Mouse (Mus musculus) intestine, embryonic 16.5 days (tissue): ENCODE measurements around the gene Fbxw2. TPM values are rescaled to one million over a fixed set of nuclear protein-coding genes. Genes with fewer than 3 reads are reported as not detected.
"Not testable (repeated sequence)": the region's sequence is repeated elsewhere in the genome, so short reads cannot be mapped to it uniquely, and the experiment has no call there.

Experiments
- ATAC-seq: fragments of 200-750 bp; cut with Nextera tagmentation; 2 replicates; pipeline ENCODE4 v1.8.0; 2017; ENCODE audit warnings: moderate TSS enrichment, moderate library complexity
- H3K27ac ChIP-seq: fragments of 300-500 bp; sonication (generic); 2 replicates; pipeline ENCODE4 v1.5.1; 2014; ENCODE audit warnings: mild to moderate bottlenecking, low read length
- H3K27me3 ChIP-seq: fragments of 300-500 bp; sonication (generic); replicated peaks from 2 replicates; pipeline ENCODE4 v1.6.1; 2014; ENCODE audit warnings: low read length, control low read depth, mixed read lengths; ENCODE audit not compliant: control insufficient read depth, insufficient read depth
- H3K36me3 ChIP-seq: fragments of 300-500 bp; sonication (generic); 2 replicates; pipeline ENCODE4 v1.6.1; 2014; ENCODE audit warnings: low read length, control low read depth; ENCODE audit not compliant: control insufficient read depth, insufficient read depth
- H3K4me1 ChIP-seq: fragments of 300-500 bp; sonication (generic); 2 replicates; pipeline ENCODE4 v1.6.1; 2014; ENCODE audit warnings: low read length, control low read depth, mixed read lengths; ENCODE audit not compliant: control insufficient read depth, insufficient read depth
- H3K4me2 ChIP-seq: fragments of 300-500 bp; sonication (generic); 2 replicates; pipeline ENCODE4 v1.6.1; 2014; ENCODE audit warnings: low read depth, low read length, control low read depth
- H3K4me3 ChIP-seq: fragments of 300-500 bp; sonication (generic); 2 replicates; pipeline ENCODE4 v1.5.1; 2014; ENCODE audit warnings: mild to moderate bottlenecking, low read length
- H3K9ac ChIP-seq: fragments of 300-500 bp; sonication (generic); 2 replicates; pipeline ENCODE4 v1.6.1; 2014; ENCODE audit warnings: low read depth, low read length
- H3K9me3 ChIP-seq: fragments of 300-500 bp; sonication (generic); 2 replicates; pipeline ENCODE4 v1.6.1; 2016; ENCODE audit warnings: low read length, control low read depth; ENCODE audit not compliant: control insufficient read depth
- WGBS: fragments of 180-500 bp; shearing (Covaris S2); extraction: QIAGEN DNeasy Blood & Tissue Kit; methylation state at CpG from one replicate; pipeline ENCODE4 v1.1.7; 2014; 5-methylcytosine and 5-hydroxymethylcytosine counted together
- polyA plus RNA-seq: library from polyadenylated mRNA; unstranded; fragments of >200 nt; fragmentation: Nextera tagmentation; extraction: Ambion mirVana; gene quantifications from 2 replicates; pipeline ENCODE4 v1.2.1, GENCODE M21; 2015

The Fbxw2 gene
- polyA plus RNA-seq, 1 experiment from 2014 or later: 61.2 TPM

- H3K9me3 ChIP-seq, H3K27ac ChIP-seq, H3K4me2 ChIP-seq, H3K4me3 ChIP-seq, H3K4me1 ChIP-seq, ATAC-seq, H3K36me3 ChIP-seq, H3K27me3 ChIP-seq, H3K9ac ChIP-seq: not testable (repeated sequence)
- 83% methylated on average over 2 of the region's 2 CpGs for WGBS
Observed at GRCm38 (mm10) chr2:34792543-34792942, 33.6 kb downstream of the Fbxw2 start.

GRCm38 (mm10) chr2:34790282-34790681 is 35.8 kb downstream of the Fbxw2 start:
- H3K36me3 ChIP-seq: peaks cover 6% of the 10 kb centered on the region
- no peaks in the 10 kb centered on the region for H3K27me3 ChIP-seq
- no peaks in the 10 kb centered on the region for H3K4me1 ChIP-seq
- H3K4me2 ChIP-seq: no peak overlapping the region
- 92% methylated on average over 8 of the region's 8 CpGs for WGBS
- no peak overlapping the region for H3K4me3 ChIP-seq
- no peak for ATAC-seq
- H3K27ac ChIP-seq: no peak overlapping the region
- H3K9ac ChIP-seq: no peak overlapping the region
- no peaks in the 10 kb centered on the region for H3K9me3 ChIP-seq

- no peaks in the 10 kb centered on the region for H3K9me3 ChIP-seq
- 91% methylated on average over 2 of the region's 2 CpGs for WGBS
- no peak overlapping the region for H3K4me3 ChIP-seq
- peaks cover 11% of the 10 kb centered on the region for H3K36me3 ChIP-seq
- no peak overlapping the region for H3K27ac ChIP-seq
- no peaks in the 10 kb centered on the region for H3K27me3 ChIP-seq
- no peak overlapping the region for H3K4me2 ChIP-seq
- no peaks in the 10 kb centered on the region for H3K4me1 ChIP-seq
- no peak overlapping the region for H3K9ac ChIP-seq
- no peak for ATAC-seq
Observed at GRCm38 (mm10) chr2:34784085-34784484, 42.0 kb downstream of the Fbxw2 start.

GRCm38 (mm10) chr2:34783064-34784020 is 42.8 kb downstream of the Fbxw2 start:
- peak; percentile 87 for ATAC-seq
- H3K36me3 ChIP-seq: peaks cover 11% of the 10 kb centered on the region
- H3K4me3 ChIP-seq: no peak overlapping the region
- H3K4me1 ChIP-seq: no peaks in the 10 kb centered on the region
- WGBS: 83% methylated on average over 14 of the region's 14 CpGs
- H3K9me3 ChIP-seq: no peaks in the 10 kb centered on the region
- H3K4me2 ChIP-seq: no peak overlapping the region
- no peak overlapping the region for H3K9ac ChIP-seq
- no peak overlapping the region for H3K27ac ChIP-seq
- no peaks in the 10 kb centered on the region for H3K27me3 ChIP-seq

- H3K27ac ChIP-seq: no peak overlapping the region
- no peaks in the 10 kb centered on the region for H3K27me3 ChIP-seq
- WGBS: 61% methylated on average over 1 of the region's 1 CpGs
- H3K36me3 ChIP-seq: peaks cover 27% of the 10 kb centered on the region
- no peak overlapping the region for H3K4me3 ChIP-seq
- no peak for ATAC-seq
- H3K4me1 ChIP-seq: peaks cover 34% of the 10 kb centered on the region
- H3K9ac ChIP-seq: no peak overlapping the region
- H3K9me3 ChIP-seq: no peaks in the 10 kb centered on the region
- peak overlapping the region; percentile 14; the same call in 1 of the 2 replicates for H3K4me2 ChIP-seq
Observed at GRCm38 (mm10) chr2:34777237-34777868, 48.8 kb downstream of the Fbxw2 start.

- peaks cover 27% of the 10 kb centered on the region for H3K36me3 ChIP-seq
- no peaks in the 10 kb centered on the region for H3K9me3 ChIP-seq
- H3K27me3 ChIP-seq: no peaks in the 10 kb centered on the region
- peak overlapping the region; percentile 95 for H3K4me3 ChIP-seq
- no peak overlapping the region for H3K27ac ChIP-seq
- H3K9ac ChIP-seq: peak overlapping the region; percentile 97
- WGBS: 79% methylated on average over 6 of the region's 6 CpGs
- peaks cover 37% of the 10 kb centered on the region for H3K4me1 ChIP-seq
- ATAC-seq: no peak
- peak overlapping the region; percentile 63 for H3K4me2 ChIP-seq
Observed at GRCm38 (mm10) chr2:34774493-34774892, 51.6 kb downstream of the Fbxw2 start.

GRCm38 (mm10) chr2:34773673-34774072 is 52.4 kb downstream of the Fbxw2 start:
- Histone ChIP-seq H3K9me3 (no peaks in the 10 kb centered on the region), H3K27ac (no peak overlapping the region), H3K27me3 (no peaks in the 10 kb centered on the region), H3K9ac (peak overlapping the region; percentile 97), H3K4me1 (peaks cover 37% of the 10 kb centered on the region), H3K4me2 (peak overlapping the region; percentile 63), H3K4me3 (peak overlapping the region; percentile 95), H3K36me3 (peaks cover 27% of the 10 kb centered on the region)
- no peak for ATAC-seq
- WGBS: 84% methylated on average over 4 of the region's 4 CpGs

- Histone ChIP-seq H3K27ac (peak overlapping the region; percentile 91), H3K4me3 (peak overlapping the region; percentile 95), H3K36me3 (peaks cover 27% of the 10 kb centered on the region), H3K4me2 (peak overlapping the region; percentile 63), H3K9ac (peak overlapping the region; percentile 97), H3K4me1 (peaks cover 37% of the 10 kb centered on the region), H3K27me3 (no peaks in the 10 kb centered on the region), H3K9me3 (no peaks in the 10 kb centered on the region)
- 2% methylated on average over 50 of the region's 50 CpGs for WGBS
- ATAC-seq: no peak
Observed at GRCm38 (mm10) chr2:34772252-34773235, 53.6 kb downstream of the Fbxw2 start.
